Mouse (Mus musculus): ENCODE measurements around the gene Baz2a.

DNA sequence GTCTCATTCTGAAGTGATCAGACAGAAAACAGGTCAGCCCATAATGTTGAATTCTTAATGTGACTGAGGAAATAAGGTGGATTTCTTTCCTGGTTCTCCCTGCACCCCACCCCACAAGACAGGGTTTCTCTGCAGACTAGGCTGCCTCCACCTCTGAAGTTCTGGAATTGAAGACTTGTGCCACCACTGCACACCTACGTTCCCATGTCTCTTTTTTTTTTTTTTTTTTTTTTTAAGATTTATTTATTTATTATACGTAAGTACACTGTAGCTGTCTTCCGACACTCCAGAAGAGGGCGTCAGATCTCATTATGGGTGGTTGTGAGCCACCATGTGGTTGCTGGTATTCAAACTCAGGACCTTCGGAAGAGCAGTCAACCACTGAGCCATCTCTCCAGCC lies 25.3 kb upstream of the Baz2a start:
- TF ChIP-seq CTCF (IDR thresholded peaks at IDR 0.05; ENCODE audit: extremely low read depth, insufficient read length, insufficient replicate concordance, low read depth, low read length), result no peak
- TF ChIP-seq POLR2A (IDR thresholded peaks at IDR 0.05; ENCODE audit: low read depth, low read length), result no peak

Data from small intestine, adult 2 months (tissue).